Mouse (Mus musculus) stomach, postnatal 0 days (tissue): ENCODE results near the gene Rdh7. TPM values are rescaled to one million over a fixed set of nuclear protein-coding genes. Genes with fewer than 3 reads are reported as not detected.
"Not testable (repeated sequence)": the region's sequence is repeated elsewhere in the genome, so short reads cannot be mapped to it uniquely, and the experiment has no call there.

ENCODE experiments used
- ATAC-seq: fragments of 200-750 bp; cut with Nextera tagmentation; 2 replicates; pipeline ENCODE4 v1.8.0; 2017; ENCODE audit not compliant: low FRiP score, low TSS enrichment
- DNase-seq: peaks from one replicate; pipeline ENCODE4 v3.0.0-alpha.2; 2016; ENCODE audit warnings: low spot score
- H3K27ac ChIP-seq: fragments of 300-500 bp; sonication (generic); replicated peaks from 2 replicates; pipeline ENCODE4 v1.5.1; 2014; ENCODE audit warnings: mild to moderate bottlenecking, control low read depth
- H3K27me3 ChIP-seq: fragments of 300-500 bp; sonication (generic); 2 replicates; pipeline ENCODE4 v1.6.1; 2014; ENCODE audit warnings: low read length; ENCODE audit not compliant: control insufficient read depth, insufficient read depth
- H3K36me3 ChIP-seq: fragments of 300-500 bp; sonication (generic); 2 replicates; pipeline ENCODE4 v1.6.1; 2014; ENCODE audit warnings: low read length, mixed read lengths; ENCODE audit not compliant: control insufficient read depth, insufficient read depth
- H3K4me1 ChIP-seq: fragments of 300-500 bp; sonication (generic); replicated peaks from 2 replicates; pipeline ENCODE4 v1.6.1; 2014; ENCODE audit warnings: antibody characterized with exemption; ENCODE audit not compliant: control insufficient read depth, insufficient read depth
- H3K4me2 ChIP-seq: fragments of 300-500 bp; sonication (generic); replicated peaks from 2 replicates; pipeline ENCODE4 v1.6.1; 2014; ENCODE audit warnings: low read depth, mild to moderate bottlenecking, control low read depth, moderate library complexity
- H3K4me3 ChIP-seq: fragments of 300-500 bp; sonication (generic); 2 replicates; pipeline ENCODE4 v1.5.1; 2014; ENCODE audit warnings: low read depth, low read length, control low read depth
- H3K9ac ChIP-seq: fragments of 300-500 bp; sonication (generic); 2 replicates; pipeline ENCODE4 v1.6.1; 2014; ENCODE audit warnings: mild to moderate bottlenecking, low read length, control low read depth, mixed read lengths
- H3K9me3 ChIP-seq: fragments of 300-500 bp; sonication (generic); 2 replicates; pipeline ENCODE4 v1.6.1; 2016; ENCODE audit warnings: low read length; ENCODE audit not compliant: control insufficient read depth
- CTCF ChIP-seq: IDR thresholded peaks from 2 replicates; pipeline ENCODE4 v1.5.1; 2016; ENCODE audit warnings: antibody characterized with exemption, low read depth, mild to moderate bottlenecking, moderate library complexity
- EP300 ChIP-seq: optimal IDR thresholded peaks from 2 replicates; pipeline ENCODE3; 2016; ENCODE audit warnings: antibody characterized with exemption
- WGBS: fragments of 180-500 bp; shearing (Covaris S2); extraction: QIAGEN DNeasy Blood & Tissue Kit; methylation state at CpG from one replicate; pipeline ENCODE4 v1.1.7; 2014; 5-methylcytosine and 5-hydroxymethylcytosine counted together
- polyA plus RNA-seq: library from polyadenylated mRNA; unstranded; fragments of >200 nt; fragmentation: Nextera tagmentation; extraction: Ambion mirVana; gene quantifications from 2 replicates; pipeline ENCODE4 v1.2.1, GENCODE M21; 2015

Rdh7 gene
- polyA plus RNA-seq, 1 experiment from 2014 or later: 1.9 TPM

DNA sequence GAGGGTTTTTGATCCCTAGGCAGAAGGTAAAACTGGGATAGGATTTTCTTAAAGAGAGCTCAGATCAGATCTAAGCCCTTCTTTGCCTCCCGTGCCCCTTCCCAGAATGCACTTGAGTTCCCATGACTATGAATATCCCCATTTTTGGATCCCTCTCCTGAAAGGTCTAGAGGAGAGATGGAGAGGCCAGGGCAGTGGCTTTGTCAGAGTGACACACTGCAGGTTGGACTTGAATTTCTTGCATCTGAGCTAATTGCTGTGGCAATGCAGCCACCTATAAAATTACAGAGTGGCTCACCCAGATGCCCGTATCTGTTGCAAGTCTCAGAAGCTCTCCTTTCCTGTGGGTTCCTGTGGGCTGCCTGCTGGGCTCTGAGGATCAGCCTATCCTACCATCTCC is 9.6 kb upstream of the Rdh7 start, which contains the start of gene Sdr9c7:
Sdr9c7 (plus strand) TSS at position 301 of the 400 bp plus-strand sequence.
- no peak for ATAC-seq
- H3K4me3 ChIP-seq: no peak within 1 kb of the TSS
- WGBS: 90% methylated on average over 2 of the region's 2 CpGs

GRCm38 (mm10) chr10:127897506-127897905 is 8.9 kb upstream of the Rdh7 start:
- Histone ChIP-seq H3K27ac (no peak overlapping the region), H3K4me1 (no peaks in the 10 kb centered on the region; the same call in 1 of the 2 replicates), H3K27me3 (no peaks in the 10 kb centered on the region), H3K9me3 (no peaks in the 10 kb centered on the region), H3K36me3 (no peaks in the 10 kb centered on the region), H3K4me3 (no peak overlapping the region), H3K9ac (no peak overlapping the region), H3K4me2 (no peak overlapping the region)
- DNase-seq (no peak), ATAC-seq (no peak)
- WGBS: 70% methylated on average over 3 of the region's 3 CpGs
- TF ChIP-seq EP300 (no peak), CTCF (no peak)

More for the DNA sequence above, 9.6 kb upstream of the Rdh7 start, which contains the start of gene Sdr9c7:
- Histone ChIP-seq H3K27me3 (no peaks in the 10 kb centered on the region), H3K9ac (no peak within 1 kb of the TSS), H3K27ac (peak within 1 kb of the TSS; percentile 13; the same call in 1 of the 2 replicates), H3K36me3 (no peaks in the 10 kb centered on the region), H3K4me1 (no peaks in the 10 kb centered on the region; the same call in 1 of the 2 replicates), H3K4me2 (no peak within 1 kb of the TSS), H3K9me3 (no peaks in the 10 kb centered on the region)
- TF ChIP-seq CTCF (no peak), EP300 (no peak)
- DNase-seq: no peak

- TF ChIP-seq EP300 (no peak), CTCF (no peak)
Measured at GRCm38 (mm10) chr10:127896705-127897104, 8.1 kb upstream of the Rdh7 start.

GRCm38 (mm10) chr10:127893163-127894022 is 4.8 kb upstream of the Rdh7 start:
- H3K4me2 ChIP-seq: not testable (repeated sequence)

More at GRCm38 (mm10) chr10:127896705-127897104, 8.1 kb upstream of the Rdh7 start:
- 38% methylated on average over 5 of the region's 5 CpGs for WGBS
- no peak for DNase-seq
- H3K4me3 ChIP-seq: no peak overlapping the region
- no peaks in the 10 kb centered on the region for H3K9me3 ChIP-seq
- no peaks in the 10 kb centered on the region for H3K27me3 ChIP-seq
- H3K4me2 ChIP-seq: no peak overlapping the region
- no peak overlapping the region for H3K27ac ChIP-seq
- no peaks in the 10 kb centered on the region for H3K36me3 ChIP-seq
- ATAC-seq: no peak
- no peak overlapping the region for H3K9ac ChIP-seq
- no peaks in the 10 kb centered on the region; the same call in 1 of the 2 replicates for H3K4me1 ChIP-seq

GRCm38 (mm10) chr10:127891481-127891880 is 2.9 kb upstream of the Rdh7 start:
- WGBS: 89% methylated on average over 1 of the region's 1 CpGs
- no peaks in the 10 kb centered on the region for H3K36me3 ChIP-seq
- TF ChIP-seq CTCF (no peak), EP300 (no peak)

More at GRCm38 (mm10) chr10:127893163-127894022, 4.8 kb upstream of the Rdh7 start:
- H3K9ac ChIP-seq, H3K27me3 ChIP-seq, H3K4me1 ChIP-seq, H3K36me3 ChIP-seq, H3K27ac ChIP-seq, H3K4me3 ChIP-seq, H3K9me3 ChIP-seq: not testable (repeated sequence)
- peak; percentile 60 for DNase-seq
- 39% methylated on average over 5 of the region's 5 CpGs for WGBS
- ATAC-seq: peak; percentile 93

GRCm38 (mm10) chr10:127886971-127887370 is 1.6 kb downstream of the Rdh7 start:
- no peak overlapping the region for H3K4me3 ChIP-seq
- TF ChIP-seq CTCF (no peak), EP300 (no peak)
- H3K9me3 ChIP-seq: no peaks in the 10 kb centered on the region
- H3K4me1 ChIP-seq: no peaks in the 10 kb centered on the region
- no peak overlapping the region for H3K27ac ChIP-seq
- H3K4me2 ChIP-seq: no peak overlapping the region
- H3K9ac ChIP-seq: no peak overlapping the region
- no peaks in the 10 kb centered on the region for H3K36me3 ChIP-seq
- DNase-seq: no peak
- ATAC-seq: no peak
- 81% methylated on average over 4 of the region's 4 CpGs for WGBS
- no peaks in the 10 kb centered on the region for H3K27me3 ChIP-seq

More at GRCm38 (mm10) chr10:127891481-127891880, 2.9 kb upstream of the Rdh7 start:
- ATAC-seq (no peak), DNase-seq (no peak)
- Histone ChIP-seq H3K9ac (no peak overlapping the region), H3K9me3 (no peaks in the 10 kb centered on the region), H3K4me1 (no peaks in the 10 kb centered on the region; the same call in 1 of the 2 replicates), H3K27me3 (no peaks in the 10 kb centered on the region), H3K4me2 (no peak overlapping the region), H3K27ac (no peak overlapping the region), H3K4me3 (no peak overlapping the region)
